Mouse (Mus musculus) neural tube, embryonic 13.5 days (tissue): ENCODE data around the gene Ncoa3. TPM values are rescaled to one million over a fixed set of nuclear protein-coding genes. Genes with fewer than 3 reads are reported as not detected.
"Not testable (repeated sequence)": the region's sequence is repeated elsewhere in the genome, so short reads cannot be mapped to it uniquely, and the experiment has no call there.

ENCODE experiments used
- ATAC-seq: fragments of 200-750 bp; cut with Nextera tagmentation; 2 replicates; pipeline ENCODE4 v1.8.0; 2017; ENCODE audit warnings: low read depth, mild to moderate bottlenecking, moderate TSS enrichment, moderate library complexity
- H3K27ac ChIP-seq: fragments of 300-500 bp; sonication (generic); replicated peaks from 2 replicates; pipeline ENCODE4 v1.5.1; 2015; ENCODE audit warnings: moderate library complexity, mild to moderate bottlenecking, inconsistent platforms
- H3K27me3 ChIP-seq: fragments of 300-500 bp; sonication (generic); 2 replicates; pipeline ENCODE4 v1.6.1; 2015; ENCODE audit warnings: mild to moderate bottlenecking, inconsistent platforms
- H3K36me3 ChIP-seq: fragments of 300-500 bp; sonication (generic); 2 replicates; pipeline ENCODE4 v1.6.1; 2015; ENCODE audit warnings: mild to moderate bottlenecking, inconsistent platforms
- H3K4me1 ChIP-seq: fragments of 300-500 bp; sonication (generic); replicated peaks from 2 replicates; pipeline ENCODE4 v1.6.1; 2015; ENCODE audit warnings: inconsistent platforms
- H3K4me2 ChIP-seq: fragments of 300-500 bp; sonication (generic); 2 replicates; pipeline ENCODE4 v1.6.1; 2015; ENCODE audit warnings: inconsistent platforms, mild to moderate bottlenecking, moderate library complexity
- H3K4me3 ChIP-seq: fragments of 300-500 bp; sonication (generic); 2 replicates; pipeline ENCODE4 v1.5.1; 2015; ENCODE audit warnings: mild to moderate bottlenecking, inconsistent platforms
- H3K9ac ChIP-seq: fragments of 300-500 bp; sonication (generic); 2 replicates; pipeline ENCODE4 v1.6.1; 2015; ENCODE audit warnings: moderate library complexity, mild to moderate bottlenecking, inconsistent platforms
- H3K9me3 ChIP-seq: fragments of 300-500 bp; sonication (generic); 2 replicates; pipeline ENCODE4 v1.6.1; 2016; ENCODE audit warnings: inconsistent platforms
- WGBS: fragments of 180-500 bp; shearing (Covaris S2); methylation state at CpG from one replicate; pipeline ENCODE4 v1.1.7; 2015; 5-methylcytosine and 5-hydroxymethylcytosine counted together
- polyA plus RNA-seq: library from polyadenylated mRNA; unstranded; fragments of >200 nt; fragmentation: Nextera tagmentation; extraction: Ambion mirVana; gene quantifications from 2 replicates; pipeline ENCODE4 v1.2.1, GENCODE M21; 2015

Ncoa3 gene
- polyA plus RNA-seq, 1 experiment from 2014 or later, result 12.6 TPM

DNA sequence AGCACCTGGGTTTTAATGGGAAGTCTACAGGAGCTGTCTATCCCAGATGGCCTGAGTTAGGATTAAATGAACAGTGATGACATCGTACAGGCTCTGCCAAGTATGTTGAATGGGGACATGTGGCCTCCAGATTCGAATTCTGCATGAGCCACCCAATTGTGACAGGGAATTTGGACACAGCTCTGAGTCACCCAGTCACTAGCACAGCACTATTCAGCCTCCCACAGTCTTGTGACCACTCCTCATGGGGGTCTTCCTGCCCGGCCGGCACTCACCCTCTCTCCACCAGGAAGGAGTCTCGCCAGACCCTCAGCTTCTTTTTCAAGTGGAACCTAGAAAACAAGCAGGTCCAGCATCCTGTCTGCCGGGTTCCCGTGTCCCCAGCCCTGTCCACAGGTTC is 91.7 kb downstream of the Ncoa3 start:
- peaks cover 54% of the 10 kb centered on the region for H3K36me3 ChIP-seq
- H3K4me1 ChIP-seq, result peaks cover 16% of the 10 kb centered on the region
- no peak overlapping the region for H3K4me2 ChIP-seq
- no peak overlapping the region for H3K9ac ChIP-seq
- H3K27me3 ChIP-seq, result no peaks in the 10 kb centered on the region
- no peaks in the 10 kb centered on the region for H3K9me3 ChIP-seq
- ATAC-seq, result no peak
- H3K27ac ChIP-seq, result no peak overlapping the region
- 88% methylated on average over 7 of the region's 7 CpGs for WGBS
- H3K4me3 ChIP-seq, result no peak overlapping the region

DNA sequence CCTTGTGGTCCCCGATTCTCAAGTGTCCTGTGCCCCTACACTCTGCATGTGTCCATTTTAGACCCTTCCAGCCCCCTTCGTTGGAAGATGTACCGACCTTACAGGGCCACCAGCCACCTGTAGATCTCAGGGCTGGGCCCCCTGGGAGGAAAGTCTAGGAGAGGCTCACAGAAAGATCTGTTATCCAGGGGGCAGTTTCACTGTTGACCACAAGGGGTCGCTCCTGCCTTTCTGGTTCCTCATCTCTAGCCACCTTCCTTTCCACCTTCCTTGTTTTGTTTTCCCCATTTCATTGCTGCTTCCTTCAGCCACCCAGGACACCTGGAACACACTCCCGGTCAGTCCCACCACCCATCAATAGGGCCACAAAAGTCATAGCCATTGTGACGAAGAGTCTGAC is 92.5 kb downstream of the Ncoa3 start:
- H3K4me2 ChIP-seq, ATAC-seq, H3K9me3 ChIP-seq, H3K9ac ChIP-seq, H3K27ac ChIP-seq, H3K4me3 ChIP-seq, H3K27me3 ChIP-seq: not testable (repeated sequence)
- Histone ChIP-seq H3K4me1 (peaks cover 16% of the 10 kb centered on the region), H3K36me3 (peaks cover 49% of the 10 kb centered on the region)
- WGBS, result 40% methylated on average over 6 of the region's 6 CpGs

DNA sequence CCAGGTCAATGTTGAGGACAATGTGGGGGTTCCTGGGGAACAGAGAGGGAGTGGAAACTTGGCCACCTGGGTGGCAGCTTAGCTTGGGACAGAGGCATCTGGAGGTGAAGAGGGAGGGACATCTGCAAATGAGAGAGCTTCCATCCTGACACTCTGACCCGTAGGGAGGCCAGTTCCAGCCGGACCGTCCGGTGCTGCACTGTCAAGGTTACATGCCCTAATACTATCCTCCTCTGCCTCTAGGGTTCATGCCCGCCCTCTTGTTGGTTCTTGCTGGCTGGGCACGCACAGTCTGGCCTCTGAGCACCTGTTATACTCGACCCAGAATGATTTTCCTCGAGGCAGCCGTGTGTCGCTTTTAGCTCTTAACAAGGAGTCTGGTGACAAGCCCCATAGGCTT is 93.3 kb downstream of the Ncoa3 start:
- no peak overlapping the region for H3K9ac ChIP-seq
- WGBS, result 89% methylated on average over 10 of the region's 10 CpGs
- no peaks in the 10 kb centered on the region for H3K9me3 ChIP-seq
- H3K27me3 ChIP-seq, result no peaks in the 10 kb centered on the region
- peaks cover 15% of the 10 kb centered on the region for H3K4me1 ChIP-seq
- peaks cover 46% of the 10 kb centered on the region for H3K36me3 ChIP-seq
- ATAC-seq, result no peak
- no peak overlapping the region for H3K4me3 ChIP-seq
- H3K27ac ChIP-seq, result no peak overlapping the region
- H3K4me2 ChIP-seq, result no peak overlapping the region

DNA sequence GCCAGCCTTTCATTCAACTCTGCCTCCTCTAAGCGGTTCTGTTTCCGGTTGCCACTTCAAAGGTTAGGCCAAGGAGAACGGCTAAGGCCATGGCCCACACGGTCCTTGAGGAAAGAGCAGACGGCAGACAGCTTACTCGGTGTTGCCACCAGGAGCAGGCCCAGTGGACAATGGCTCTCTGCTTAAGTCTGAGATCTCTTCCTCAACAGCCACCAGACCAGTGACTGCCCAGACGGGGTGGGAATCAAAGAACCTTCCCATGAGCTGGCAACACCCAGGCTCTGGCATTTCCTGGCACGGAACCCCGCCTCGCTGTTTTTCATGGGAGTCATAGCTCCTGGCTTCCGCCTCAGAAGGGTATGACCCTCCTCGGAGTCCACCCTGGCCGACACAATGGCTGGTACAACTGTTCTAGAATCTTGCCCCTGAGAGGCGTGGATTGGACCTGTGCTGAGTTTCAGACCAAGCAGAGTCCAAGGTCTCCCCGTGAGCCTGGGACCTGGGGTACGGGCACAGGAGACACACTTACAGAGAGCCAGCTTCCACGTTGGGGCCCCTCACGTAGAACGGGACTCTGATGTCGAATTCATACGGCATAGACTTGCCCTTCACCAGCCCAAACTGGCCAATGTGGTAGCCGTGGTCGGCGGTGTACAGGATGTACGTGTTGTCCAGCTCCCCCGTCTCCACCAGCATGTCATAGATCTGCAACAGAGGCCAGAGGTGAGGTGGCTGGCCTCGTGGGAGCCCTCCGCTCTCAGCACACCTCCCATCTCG is 94.2 kb downstream of the Ncoa3 start:
- no peak overlapping the region for H3K9ac ChIP-seq
- H3K4me2 ChIP-seq, result no peak overlapping the region
- no peaks in the 10 kb centered on the region for H3K27me3 ChIP-seq
- ATAC-seq, result no peak
- H3K9me3 ChIP-seq, result no peaks in the 10 kb centered on the region
- peaks cover 53% of the 10 kb centered on the region for H3K36me3 ChIP-seq
- H3K27ac ChIP-seq, result no peak overlapping the region
- H3K4me3 ChIP-seq, result no peak overlapping the region
- 88% methylated on average over 29 of the region's 29 CpGs for WGBS
- peaks cover 11% of the 10 kb centered on the region for H3K4me1 ChIP-seq

DNA sequence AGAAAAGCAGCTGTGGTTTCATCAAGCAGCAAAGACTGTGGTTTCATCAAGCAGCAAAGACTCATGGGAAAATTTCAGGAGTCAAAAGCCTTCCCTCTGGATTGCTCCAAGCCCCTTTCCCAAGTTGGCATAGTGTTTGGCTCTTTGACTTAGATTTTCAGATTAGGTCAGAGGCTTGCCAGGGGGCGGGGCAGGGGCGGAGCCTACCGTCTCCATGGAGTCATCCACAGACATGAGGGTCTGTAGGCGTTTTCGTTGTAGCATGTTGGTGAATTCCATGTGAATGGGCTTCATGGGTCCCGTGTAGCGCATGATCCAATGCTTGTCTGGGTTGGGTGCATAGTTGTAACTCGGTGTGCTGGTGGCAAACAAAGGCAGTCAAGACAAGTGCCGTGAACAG is 96.6 kb downstream of the Ncoa3 start:
- no peak overlapping the region for H3K4me3 ChIP-seq
- no peaks in the 10 kb centered on the region for H3K27me3 ChIP-seq
- H3K4me1 ChIP-seq, result 0 out of 2 replicates have a peak, but pooled peaks cover 4% of the 10 kb centered on the region
- H3K4me2 ChIP-seq, result no peak overlapping the region
- H3K9ac ChIP-seq, result no peak overlapping the region
- no peak overlapping the region for H3K27ac ChIP-seq
- WGBS, result 88% methylated on average over 9 of the region's 9 CpGs
- peaks cover 70% of the 10 kb centered on the region for H3K36me3 ChIP-seq
- ATAC-seq, result no peak
- H3K9me3 ChIP-seq, result no peaks in the 10 kb centered on the region

DNA sequence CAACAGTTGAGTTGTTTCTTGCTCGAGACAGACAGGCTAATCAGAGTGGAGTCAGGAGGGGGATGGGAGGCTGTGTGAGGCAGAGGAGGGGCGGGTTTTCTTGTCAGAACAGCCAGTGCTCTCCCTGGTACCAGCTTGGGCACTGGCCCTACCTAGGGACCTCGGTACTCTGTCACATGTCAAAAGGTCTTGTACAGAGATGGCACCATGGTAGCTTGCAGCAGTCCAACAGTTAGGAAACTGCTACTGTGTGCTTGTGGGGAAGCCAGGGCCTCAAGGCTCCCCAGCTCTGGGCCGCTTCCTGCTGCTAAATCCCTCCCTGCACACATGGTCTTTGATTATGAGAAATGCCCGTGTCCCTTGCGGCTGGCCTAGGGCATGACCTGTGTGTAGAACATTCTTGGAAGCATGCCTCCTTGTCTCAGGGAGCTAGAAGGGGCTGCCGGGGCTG is 97.7 kb downstream of the Ncoa3 start:
- H3K4me3 ChIP-seq, result no peak overlapping the region
- ATAC-seq, result no peak
- WGBS, result 58% methylated on average over 7 of the region's 7 CpGs
- H3K9ac ChIP-seq, result no peak overlapping the region
- peaks cover 75% of the 10 kb centered on the region for H3K36me3 ChIP-seq
- H3K4me1 ChIP-seq, result 0 out of 2 replicates have a peak, but pooled peaks cover 4% of the 10 kb centered on the region
- no peaks in the 10 kb centered on the region for H3K9me3 ChIP-seq
- no peak overlapping the region for H3K27ac ChIP-seq
- no peaks in the 10 kb centered on the region for H3K27me3 ChIP-seq
- H3K4me2 ChIP-seq, result no peak overlapping the region

DNA sequence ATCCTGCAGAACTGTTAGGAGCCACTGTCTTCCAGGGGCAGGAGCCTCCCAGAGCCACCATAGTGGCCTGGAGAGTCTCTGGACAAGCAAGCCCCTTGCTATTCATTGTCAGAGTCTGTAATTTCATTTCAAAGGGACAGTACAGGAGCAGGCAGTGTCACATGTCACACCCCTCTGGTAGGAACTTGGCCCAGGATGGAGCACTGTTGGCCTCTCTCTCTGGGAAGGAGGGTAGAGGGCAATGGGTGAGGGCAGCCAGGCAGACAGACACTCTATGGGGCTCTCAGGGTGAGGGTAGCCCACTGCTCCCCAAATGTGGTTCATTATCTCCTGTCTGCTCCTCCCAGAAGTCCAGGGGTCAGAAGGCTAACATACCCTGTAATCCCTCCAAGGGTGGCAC is 99.2 kb downstream of the Ncoa3 start:
- H3K36me3 ChIP-seq, result peaks cover 65% of the 10 kb centered on the region
- H3K27me3 ChIP-seq, result no peaks in the 10 kb centered on the region
- no peaks in the 10 kb centered on the region for H3K9me3 ChIP-seq
- H3K4me3 ChIP-seq, result no peak overlapping the region
- H3K4me1 ChIP-seq, result 0 out of 2 replicates have a peak, but pooled peaks cover 4% of the 10 kb centered on the region
- no peak overlapping the region for H3K4me2 ChIP-seq
- no peak overlapping the region for H3K27ac ChIP-seq
- no peak overlapping the region for H3K9ac ChIP-seq
- no peak for ATAC-seq

DNA sequence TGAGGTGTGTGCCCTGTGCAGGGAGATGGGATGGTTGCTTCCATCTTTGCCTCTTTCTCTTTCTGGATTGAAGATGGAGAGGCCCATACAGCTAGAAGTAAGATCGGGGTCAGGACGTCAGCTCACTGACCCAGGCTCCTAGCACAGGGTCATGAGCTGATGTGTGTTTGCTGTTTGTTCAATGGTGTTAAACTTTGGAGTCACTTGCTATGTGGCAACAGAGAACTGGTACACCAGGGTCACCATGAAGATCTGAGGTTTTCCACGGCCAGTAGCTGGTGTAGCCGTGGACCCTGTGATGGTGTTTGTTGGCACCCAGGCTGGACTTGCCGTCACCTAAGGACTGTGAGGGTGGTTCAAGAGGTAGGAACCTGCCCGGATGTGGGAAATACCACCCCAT is 100.0 kb downstream of the Ncoa3 start:
- no peak for ATAC-seq
- H3K27me3 ChIP-seq, result no peaks in the 10 kb centered on the region
- H3K9me3 ChIP-seq, result no peaks in the 10 kb centered on the region
- no peak overlapping the region for H3K27ac ChIP-seq
- WGBS, result 96% methylated on average over 6 of the region's 6 CpGs
- no peak overlapping the region for H3K4me3 ChIP-seq
- H3K4me2 ChIP-seq, result no peak overlapping the region
- H3K36me3 ChIP-seq, result peaks cover 58% of the 10 kb centered on the region
- no peak overlapping the region for H3K9ac ChIP-seq
- H3K4me1 ChIP-seq, result peaks cover 7% of the 10 kb centered on the region; the same call in 1 of the 2 replicates

DNA sequence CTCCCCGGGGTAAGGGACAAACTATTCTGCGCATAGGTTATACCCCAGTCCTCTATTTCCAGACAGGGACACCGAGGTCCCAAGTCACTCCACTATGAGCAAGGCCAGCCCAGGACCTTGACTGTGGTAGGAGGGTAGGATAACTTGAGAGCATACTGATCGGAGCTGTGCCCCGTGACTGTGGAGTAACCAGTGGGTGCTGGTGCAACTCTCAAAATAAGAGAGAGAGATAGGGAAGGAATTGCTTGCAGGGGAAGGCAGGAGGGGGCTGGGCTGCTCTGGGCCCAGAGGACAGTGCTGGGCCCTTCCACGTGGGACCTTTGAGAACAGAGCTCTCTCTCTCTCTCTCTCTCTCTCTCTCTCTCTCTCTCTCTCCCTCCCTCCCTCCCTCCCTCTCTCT is 103.9 kb downstream of the Ncoa3 start:
- Histone ChIP-seq H3K27me3 (no peaks in the 10 kb centered on the region), H3K4me1 (peaks cover 35% of the 10 kb centered on the region), H3K4me3 (no peak overlapping the region), H3K4me2 (no peak overlapping the region), H3K36me3 (peaks cover 37% of the 10 kb centered on the region), H3K9me3 (no peaks in the 10 kb centered on the region), H3K27ac (no peak overlapping the region), H3K9ac (no peak overlapping the region)
- no peak for ATAC-seq
- 93% methylated on average over 6 of the region's 6 CpGs for WGBS

DNA sequence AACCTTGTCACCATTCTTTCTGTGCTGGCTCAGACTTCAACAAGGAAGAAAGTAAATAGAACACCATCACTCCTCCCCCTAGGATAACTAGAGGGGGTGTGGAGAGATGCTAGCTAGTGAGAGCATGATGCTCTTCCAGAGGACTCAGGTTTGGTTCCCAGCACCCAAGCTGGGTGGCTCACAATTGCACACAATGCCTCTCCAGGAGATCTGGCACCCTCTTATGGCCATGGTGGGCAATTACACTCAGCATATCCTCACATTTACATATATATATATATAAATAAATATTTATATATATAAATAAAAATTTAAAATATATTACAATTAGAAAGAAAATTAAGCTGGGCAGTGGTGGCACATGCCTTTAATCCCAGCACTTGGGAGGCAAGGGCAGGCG is 104.4 kb downstream of the Ncoa3 start:
- Histone ChIP-seq H3K4me3 (no peak overlapping the region), H3K27ac (no peak overlapping the region), H3K36me3 (peaks cover 31% of the 10 kb centered on the region), H3K9me3 (no peaks in the 10 kb centered on the region), H3K9ac (no peak overlapping the region), H3K27me3 (0 out of 2 replicates have a peak, but pooled peaks cover under 1% of the 10 kb centered on the region), H3K4me1 (peaks cover 41% of the 10 kb centered on the region), H3K4me2 (no peak overlapping the region)
- ATAC-seq, result no peak
- 96% methylated on average over 1 of the region's 1 CpGs for WGBS

DNA sequence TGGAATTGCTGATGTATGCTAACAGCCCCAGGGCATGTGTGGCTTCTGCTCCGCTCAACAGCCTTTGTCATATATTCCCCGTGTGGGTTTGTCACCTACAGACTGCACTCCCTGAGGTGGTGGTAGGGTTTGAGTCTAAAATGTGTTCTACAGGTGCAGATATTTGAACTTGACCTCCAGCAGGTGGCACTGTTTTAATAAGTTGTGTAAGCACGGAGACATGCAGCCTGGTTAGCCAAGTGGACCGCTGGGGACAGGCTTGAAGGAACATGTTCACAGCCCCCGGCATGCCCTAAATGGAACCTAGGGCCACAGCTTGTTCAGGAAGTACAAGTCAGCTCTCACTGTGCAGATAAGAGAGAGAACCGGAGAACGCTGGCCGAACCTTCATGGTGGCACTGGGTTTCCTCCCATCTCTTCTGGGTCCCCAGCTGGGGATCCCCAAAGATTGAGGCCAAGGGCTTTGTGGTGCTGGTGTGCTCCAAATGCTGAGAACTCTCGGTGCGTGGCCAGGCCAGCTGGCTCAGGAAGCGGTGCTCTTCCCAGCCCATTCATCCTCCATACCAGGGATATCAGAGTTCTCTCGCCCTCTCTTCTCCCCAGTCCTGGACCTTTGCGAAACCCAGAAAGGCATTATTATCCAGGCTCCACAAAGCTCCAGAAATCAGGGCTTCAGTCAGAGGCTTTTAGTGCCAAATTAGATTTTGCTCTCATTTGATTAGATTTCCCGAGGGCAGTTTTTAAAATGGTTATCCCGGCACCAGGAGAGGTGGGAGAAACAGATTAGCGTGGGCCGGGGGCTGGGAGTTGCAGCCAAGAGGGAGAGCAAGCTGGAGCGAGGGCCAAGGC is 105.2 kb downstream of the Ncoa3 start:
- ATAC-seq, result no peak
- Histone ChIP-seq H3K9me3 (no peaks in the 10 kb centered on the region), H3K36me3 (peaks cover 24% of the 10 kb centered on the region), H3K27ac (peak overlapping the region; percentile 46), H3K4me2 (no peak overlapping the region), H3K27me3 (0 out of 2 replicates have a peak, but pooled peaks cover 3% of the 10 kb centered on the region), H3K9ac (no peak overlapping the region), H3K4me1 (peaks cover 47% of the 10 kb centered on the region), H3K4me3 (no peak overlapping the region)
- 73% methylated on average over 18 of the region's 18 CpGs for WGBS

DNA sequence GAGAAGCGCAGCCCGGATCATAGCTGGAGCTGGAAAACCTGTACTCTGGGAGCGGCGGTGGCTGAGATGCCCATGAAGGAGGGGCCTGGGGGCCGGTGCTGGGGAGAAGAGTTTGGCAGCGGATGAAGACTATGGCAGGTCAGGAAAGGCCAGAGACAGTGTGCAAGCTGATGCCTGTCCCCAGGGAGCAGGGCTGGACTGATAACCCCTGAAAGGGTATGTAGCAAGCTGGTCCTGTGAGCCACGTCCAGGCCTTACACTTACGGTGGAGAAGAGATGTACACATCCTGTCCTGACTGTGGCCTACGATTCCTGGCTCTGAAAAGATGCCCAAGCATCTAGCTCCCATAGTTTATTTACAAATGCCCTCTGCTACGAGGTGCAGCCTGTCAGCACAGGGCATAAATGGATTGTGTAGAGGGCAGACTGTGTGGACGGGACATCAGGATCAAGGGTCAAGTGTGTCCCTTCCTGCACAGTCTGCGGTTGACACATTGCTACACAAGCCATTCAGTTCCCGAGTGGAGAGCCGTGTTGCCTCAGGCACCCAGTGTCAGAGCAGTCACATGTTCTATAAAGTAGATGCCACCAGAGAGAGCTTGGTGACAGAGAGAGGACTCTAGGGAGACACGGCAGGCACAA is 106.0 kb downstream of the Ncoa3 start:
- H3K9ac ChIP-seq, result no peak overlapping the region
- 72% methylated on average over 15 of the region's 15 CpGs for WGBS
- peak overlapping the region; percentile 46 for H3K27ac ChIP-seq
- H3K9me3 ChIP-seq, result no peaks in the 10 kb centered on the region
- no peak overlapping the region for H3K4me2 ChIP-seq
- peaks cover 55% of the 10 kb centered on the region for H3K4me1 ChIP-seq
- ATAC-seq, result no peak
- no peak overlapping the region for H3K4me3 ChIP-seq
- 0 out of 2 replicates have a peak, but pooled peaks cover 3% of the 10 kb centered on the region for H3K27me3 ChIP-seq
- peaks cover 17% of the 10 kb centered on the region for H3K36me3 ChIP-seq
